Mouse (Mus musculus): Measurements from ENCODE around the gene Atxn1. TPM values are rescaled to one million over a fixed set of nuclear protein-coding genes. Genes with fewer than 3 reads are reported as not detected.

Gene Atxn1
- polyA plus RNA-seq, 1 experiment from 2014 or later: 2.3 TPM

GRCm38 (mm10) chr13:45620687-45621086 lies 344.1 kb downstream of the Atxn1 start:
- peaks cover 5% of the 10 kb centered on the region; the same call in 1 of the 2 replicates for H3K9me3 ChIP-seq (replicated peaks)
- H3K4me1 ChIP-seq (replicated peaks): no peaks in the 10 kb centered on the region
- H3K9ac ChIP-seq: no peak overlapping the region
- no peak overlapping the region for H3K27ac ChIP-seq (replicated peaks)
- H3K4me2 ChIP-seq: no peak overlapping the region
- 76% methylated on average over 12 of the region's 12 CpGs for WGBS (ENCODE audit: insufficient replicate concordance)
- H3K4me3 ChIP-seq (replicated peaks): no peak overlapping the region
- no peaks in the 10 kb centered on the region for H3K27me3 ChIP-seq
- no peak for ATAC-seq (ENCODE audit: insufficient read depth)
- H3K36me3 ChIP-seq (replicated peaks): no peaks in the 10 kb centered on the region

- Histone ChIP-seq H3K36me3 (replicated peaks) (no peaks in the 10 kb centered on the region), H3K9me3 (replicated peaks) (peaks cover 5% of the 10 kb centered on the region; the same call in 1 of the 2 replicates), H3K27me3 (no peaks in the 10 kb centered on the region), H3K4me1 (replicated peaks) (no peaks in the 10 kb centered on the region), H3K27ac (replicated peaks) (no peak overlapping the region), H3K9ac (no peak overlapping the region), H3K4me2 (no peak overlapping the region), H3K4me3 (replicated peaks) (no peak overlapping the region)
- no peak for ATAC-seq (ENCODE audit: insufficient read depth)
- 57% methylated on average over 7 of the region's 7 CpGs for WGBS (ENCODE audit: insufficient replicate concordance)
Observed at GRCm38 (mm10) chr13:45620281-45620680, 344.5 kb downstream of the Atxn1 start.

- no peak for ATAC-seq (ENCODE audit: insufficient read depth)
- Histone ChIP-seq H3K4me2 (no peak overlapping the region), H3K9me3 (replicated peaks) (no peaks in the 10 kb centered on the region), H3K4me1 (replicated peaks) (no peaks in the 10 kb centered on the region), H3K27me3 (no peaks in the 10 kb centered on the region), H3K9ac (no peak overlapping the region), H3K27ac (replicated peaks) (no peak overlapping the region), H3K36me3 (replicated peaks) (no peaks in the 10 kb centered on the region), H3K4me3 (replicated peaks) (no peak overlapping the region)
- WGBS (ENCODE audit: insufficient replicate concordance): 52% methylated on average over 6 of the region's 6 CpGs
Observed at GRCm38 (mm10) chr13:45617988-45618387, 346.8 kb downstream of the Atxn1 start.

DNA sequence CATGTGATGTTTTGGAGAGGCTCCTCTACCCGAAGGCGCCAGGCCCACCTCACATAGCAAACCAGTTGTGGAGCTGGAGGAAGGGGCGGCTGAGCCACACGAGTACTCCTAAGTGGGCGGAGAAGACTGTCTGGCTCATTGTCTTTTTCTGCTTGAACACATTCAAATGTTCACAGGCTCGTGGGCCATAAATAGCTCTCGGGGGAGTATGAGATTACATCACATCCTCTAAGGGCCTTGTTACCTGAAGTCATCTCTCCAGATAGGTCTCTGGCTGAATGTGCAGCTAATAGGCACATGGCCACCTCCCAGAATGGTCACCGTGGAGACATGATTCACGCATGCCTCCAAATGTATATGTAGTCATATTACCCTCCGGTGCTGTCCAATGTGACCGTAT lies 350.0 kb downstream of the Atxn1 start:
- no peak overlapping the region for H3K9ac ChIP-seq
- H3K4me3 ChIP-seq (replicated peaks): no peak overlapping the region
- no peak overlapping the region for H3K27ac ChIP-seq (replicated peaks)
- ATAC-seq (ENCODE audit: insufficient read depth): no peak
- H3K9me3 ChIP-seq (replicated peaks): no peaks in the 10 kb centered on the region
- H3K4me1 ChIP-seq (replicated peaks): no peaks in the 10 kb centered on the region
- WGBS (ENCODE audit: insufficient replicate concordance): 63% methylated on average over 11 of the region's 11 CpGs
- no peaks in the 10 kb centered on the region for H3K36me3 ChIP-seq (replicated peaks)
- no peaks in the 10 kb centered on the region for H3K27me3 ChIP-seq
- no peak overlapping the region for H3K4me2 ChIP-seq

- 29% methylated on average over 5 of the region's 5 CpGs for WGBS (ENCODE audit: insufficient replicate concordance)
- no peak overlapping the region for H3K27ac ChIP-seq (replicated peaks)
- H3K9me3 ChIP-seq (replicated peaks): no peaks in the 10 kb centered on the region
Observed at GRCm38 (mm10) chr13:45613346-45613745, 351.5 kb downstream of the Atxn1 start.

GRCm38 (mm10) chr13:45611554-45611953 lies 353.3 kb downstream of the Atxn1 start:
- H3K4me1 ChIP-seq (replicated peaks): no peaks in the 10 kb centered on the region
- H3K27ac ChIP-seq (replicated peaks): no peak overlapping the region
- no peaks in the 10 kb centered on the region for H3K27me3 ChIP-seq
- WGBS (ENCODE audit: insufficient replicate concordance): 67% methylated on average over 3 of the region's 3 CpGs
- H3K4me3 ChIP-seq (replicated peaks): no peak overlapping the region
- no peak for ATAC-seq (ENCODE audit: insufficient read depth)
- no peaks in the 10 kb centered on the region for H3K36me3 ChIP-seq (replicated peaks)
- no peak overlapping the region for H3K4me2 ChIP-seq
- no peaks in the 10 kb centered on the region for H3K9me3 ChIP-seq (replicated peaks)
- H3K9ac ChIP-seq: no peak overlapping the region

More at GRCm38 (mm10) chr13:45613346-45613745, 351.5 kb downstream of the Atxn1 start:
- Histone ChIP-seq H3K27me3 (no peaks in the 10 kb centered on the region), H3K4me3 (replicated peaks) (no peak overlapping the region), H3K4me1 (replicated peaks) (no peaks in the 10 kb centered on the region), H3K36me3 (replicated peaks) (no peaks in the 10 kb centered on the region), H3K4me2 (no peak overlapping the region), H3K9ac (no peak overlapping the region)
- ATAC-seq (ENCODE audit: insufficient read depth): no peak

DNA sequence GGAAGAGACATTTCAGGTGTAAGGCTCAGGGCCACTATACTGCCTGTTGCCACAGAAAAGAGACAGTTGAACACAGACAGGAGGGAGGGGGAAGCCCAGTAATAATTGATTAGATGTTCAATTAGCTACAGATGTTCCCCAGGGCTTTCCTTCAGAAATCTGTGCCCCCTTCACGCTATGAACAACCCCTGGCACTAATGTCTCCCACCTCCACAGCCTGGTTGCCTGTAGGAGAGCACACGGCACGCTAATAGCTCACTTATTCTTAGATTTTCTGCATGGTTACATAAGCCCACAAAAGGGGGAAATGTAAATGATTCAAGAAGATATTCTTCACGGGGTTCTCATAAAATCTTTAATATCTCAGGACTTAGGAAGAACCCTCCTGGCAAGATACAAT lies 355.3 kb downstream of the Atxn1 start:
- Histone ChIP-seq H3K9me3 (replicated peaks) (no peaks in the 10 kb centered on the region), H3K27me3 (no peaks in the 10 kb centered on the region), H3K36me3 (replicated peaks) (no peaks in the 10 kb centered on the region), H3K4me1 (replicated peaks) (no peaks in the 10 kb centered on the region), H3K4me3 (replicated peaks) (no peak overlapping the region), H3K4me2 (no peak overlapping the region), H3K9ac (no peak overlapping the region), H3K27ac (replicated peaks) (no peak overlapping the region)
- WGBS (ENCODE audit: insufficient replicate concordance): 73% methylated on average over 4 of the region's 4 CpGs
- no peak for ATAC-seq (ENCODE audit: insufficient read depth)

GRCm38 (mm10) chr13:45608593-45608992 lies 356.2 kb downstream of the Atxn1 start:
- Histone ChIP-seq H3K9ac (no peak overlapping the region), H3K36me3 (replicated peaks) (no peaks in the 10 kb centered on the region), H3K4me3 (replicated peaks) (no peak overlapping the region), H3K27me3 (no peaks in the 10 kb centered on the region), H3K4me2 (no peak overlapping the region), H3K27ac (replicated peaks) (no peak overlapping the region), H3K4me1 (replicated peaks) (no peaks in the 10 kb centered on the region), H3K9me3 (replicated peaks) (no peaks in the 10 kb centered on the region)
- 79% methylated on average over 5 of the region's 5 CpGs for WGBS (ENCODE audit: insufficient replicate concordance)
- no peak for ATAC-seq (ENCODE audit: insufficient read depth)

- no peak for ATAC-seq (ENCODE audit: insufficient read depth)
- Histone ChIP-seq H3K27me3 (no peaks in the 10 kb centered on the region), H3K9ac (no peak overlapping the region), H3K4me3 (replicated peaks) (no peak overlapping the region), H3K4me2 (no peak overlapping the region), H3K27ac (replicated peaks) (no peak overlapping the region), H3K36me3 (replicated peaks) (no peaks in the 10 kb centered on the region), H3K9me3 (replicated peaks) (no peaks in the 10 kb centered on the region), H3K4me1 (replicated peaks) (no peaks in the 10 kb centered on the region)
- 38% methylated on average over 2 of the region's 2 CpGs for WGBS (ENCODE audit: insufficient replicate concordance)
Observed at GRCm38 (mm10) chr13:45607946-45608345, 356.9 kb downstream of the Atxn1 start.

- H3K4me2 ChIP-seq: no peak overlapping the region
- no peaks in the 10 kb centered on the region for H3K27me3 ChIP-seq
- 78% methylated on average over 6 of the region's 6 CpGs for WGBS (ENCODE audit: insufficient replicate concordance)
- no peak overlapping the region for H3K9ac ChIP-seq
- H3K36me3 ChIP-seq (replicated peaks): no peaks in the 10 kb centered on the region
- H3K27ac ChIP-seq (replicated peaks): no peak overlapping the region
- no peak overlapping the region for H3K4me3 ChIP-seq (replicated peaks)
- no peaks in the 10 kb centered on the region for H3K4me1 ChIP-seq (replicated peaks)
- ATAC-seq (ENCODE audit: insufficient read depth): no peak
- H3K9me3 ChIP-seq (replicated peaks): no peaks in the 10 kb centered on the region
Observed at GRCm38 (mm10) chr13:45603636-45604035, 361.2 kb downstream of the Atxn1 start.

DNA sequence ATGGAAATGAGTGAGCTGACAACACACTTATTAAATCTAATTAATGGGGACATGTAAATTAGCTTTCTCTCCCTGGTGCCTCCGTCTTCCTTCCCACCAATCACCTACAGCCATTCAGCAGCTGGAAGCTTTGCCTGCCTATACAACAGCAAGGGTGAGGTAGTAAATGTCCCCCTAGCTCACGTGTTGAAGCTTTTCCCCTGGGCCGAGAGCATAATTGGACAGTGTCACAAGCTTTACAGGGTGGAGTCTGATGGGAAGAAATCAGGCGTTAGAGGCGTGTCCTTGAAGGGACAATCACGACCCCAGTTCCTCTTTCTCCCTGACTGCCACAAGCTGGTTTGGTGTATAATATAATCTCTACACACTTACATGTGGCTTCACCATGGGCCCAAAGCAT lies 364.4 kb downstream of the Atxn1 start:
- no peaks in the 10 kb centered on the region for H3K27me3 ChIP-seq
- no peak overlapping the region for H3K27ac ChIP-seq (replicated peaks)
- H3K9me3 ChIP-seq (replicated peaks): no peaks in the 10 kb centered on the region
- H3K9ac ChIP-seq: no peak overlapping the region
- H3K4me3 ChIP-seq (replicated peaks): no peak overlapping the region
- no peaks in the 10 kb centered on the region for H3K36me3 ChIP-seq (replicated peaks)
- H3K4me1 ChIP-seq (replicated peaks): no peaks in the 10 kb centered on the region
- 31% methylated on average over 6 of the region's 6 CpGs for WGBS (ENCODE audit: insufficient replicate concordance)
- ATAC-seq (ENCODE audit: insufficient read depth): no peak
- no peak overlapping the region for H3K4me2 ChIP-seq

- Histone ChIP-seq H3K9me3 (replicated peaks) (no peaks in the 10 kb centered on the region), H3K4me1 (replicated peaks) (no peaks in the 10 kb centered on the region), H3K4me2 (no peak overlapping the region), H3K27me3 (no peaks in the 10 kb centered on the region), H3K27ac (replicated peaks) (no peak overlapping the region), H3K36me3 (replicated peaks) (no peaks in the 10 kb centered on the region), H3K9ac (no peak overlapping the region), H3K4me3 (replicated peaks) (no peak overlapping the region)
- ATAC-seq (ENCODE audit: insufficient read depth): no peak
- 72% methylated on average over 2 of the region's 2 CpGs for WGBS (ENCODE audit: insufficient replicate concordance)
Observed at GRCm38 (mm10) chr13:45599831-45600230, 365.0 kb downstream of the Atxn1 start.
